Mouse (Mus musculus) neural tube, embryonic 11.5 days (tissue): ENCODE measurements around the gene Glyctk. TPM values are rescaled to one million over a fixed set of nuclear protein-coding genes. Genes with fewer than 3 reads are reported as not detected.
"Not testable (repeated sequence)": the region's sequence is repeated elsewhere in the genome, so short reads cannot be mapped to it uniquely, and the experiment has no call there.

ENCODE experiments used
- ATAC-seq: fragments of 200-750 bp; cut with Nextera tagmentation; 2 replicates; pipeline ENCODE4 v1.8.0; 2017; ENCODE audit warnings: moderate number of reproducible peaks, mild to moderate bottlenecking, moderate TSS enrichment, moderate library complexity; ENCODE audit not compliant: insufficient read depth, low FRiP score, low TSS enrichment
- DNase-seq: peaks from one replicate; pipeline ENCODE4 v3.0.0-alpha.2; 2015; ENCODE audit warnings: low spot score
- H3K27ac ChIP-seq: fragments of 300-500 bp; sonication (generic); 2 replicates; pipeline ENCODE4 v1.5.1; 2014; ENCODE audit warnings: low read depth, mild to moderate bottlenecking, low read length
- H3K27me3 ChIP-seq: fragments of 300-500 bp; sonication (generic); 2 replicates; pipeline ENCODE4 v1.6.1; 2014; ENCODE audit warnings: mild to moderate bottlenecking, low read length, mixed read lengths; ENCODE audit not compliant: control insufficient read depth, insufficient read depth
- H3K36me3 ChIP-seq: fragments of 300-500 bp; sonication (generic); 2 replicates; pipeline ENCODE4 v1.6.1; 2014; ENCODE audit warnings: mild to moderate bottlenecking, low read length, moderate library complexity, mixed read lengths; ENCODE audit not compliant: control insufficient read depth, insufficient read depth
- H3K4me1 ChIP-seq: fragments of 300-500 bp; sonication (generic); 2 replicates; pipeline ENCODE4 v1.6.1; 2014; ENCODE audit warnings: low read length, mixed read lengths; ENCODE audit not compliant: control insufficient read depth, insufficient read depth
- H3K4me2 ChIP-seq: fragments of 300-500 bp; sonication (generic); 2 replicates; pipeline ENCODE4 v1.6.1; 2014; ENCODE audit warnings: low read depth, mild to moderate bottlenecking, moderate library complexity
- H3K4me3 ChIP-seq: fragments of 300-500 bp; sonication (generic); 2 replicates; pipeline ENCODE4 v1.5.1; 2014; ENCODE audit warnings: low read depth, low read length
- H3K9ac ChIP-seq: fragments of 300-500 bp; sonication (generic); 2 replicates; pipeline ENCODE4 v1.6.1; 2014; ENCODE audit warnings: mild to moderate bottlenecking, low read length
- H3K9me3 ChIP-seq: fragments of 300-500 bp; sonication (generic); 2 replicates; pipeline ENCODE4 v1.6.1; 2016; ENCODE audit warnings: low read length; ENCODE audit not compliant: control insufficient read depth
- WGBS: fragments of 180-500 bp; shearing (Covaris S2); extraction: QIAGEN DNeasy Blood & Tissue Kit; methylation state at CpG from one replicate; pipeline ENCODE4 v1.1.7; 2014; 5-methylcytosine and 5-hydroxymethylcytosine counted together
- polyA plus RNA-seq: library from polyadenylated mRNA; unstranded; fragments of >200 nt; fragmentation: Nextera tagmentation; extraction: Ambion mirVana; gene quantifications from 2 replicates; pipeline ENCODE4 v1.2.1, GENCODE M21; 2014

The Glyctk gene
- polyA plus RNA-seq, 1 experiment from 2014 or later, result 3.1 TPM

- peak overlapping the region; percentile 97 for H3K4me3 ChIP-seq
- no peaks in the 10 kb centered on the region for H3K36me3 ChIP-seq
- H3K27ac ChIP-seq, result peak overlapping the region; percentile 96
- DNase-seq (peak; percentile 55), ATAC-seq (peak; percentile 67)
- peak overlapping the region; percentile 98 for H3K9ac ChIP-seq
- WGBS, result under 1% methylated on average over 30 of the region's 30 CpGs
- H3K27me3 ChIP-seq, result no peaks in the 10 kb centered on the region
- H3K4me1 ChIP-seq, result peaks cover 8% of the 10 kb centered on the region
- peak overlapping the region; percentile 78 for H3K4me2 ChIP-seq
- H3K9me3 ChIP-seq, result no peaks in the 10 kb centered on the region
Measured at GRCm38 (mm10) chr9:106171346-106172158, 13.6 kb upstream of the Glyctk start.

GRCm38 (mm10) chr9:106170556-106171345 lies 12.8 kb upstream of the Glyctk start, which contains the start of gene Wdr82:
Gene Wdr82, plus strand, starts transcription at chr9:106170928.
- DNase-seq (peak; percentile 94), ATAC-seq (peak; percentile 87)
- H3K27me3 ChIP-seq, result no peaks in the 10 kb centered on the region
- no peaks in the 10 kb centered on the region for H3K36me3 ChIP-seq
- peak within 1 kb of the TSS; percentile 98 for H3K9ac ChIP-seq
- WGBS, result 0% methylated on average over 78 of the region's 81 CpGs
- H3K4me3 ChIP-seq, result peak within 1 kb of the TSS; percentile 97
- H3K4me2 ChIP-seq, result peak within 1 kb of the TSS; percentile 78
- H3K27ac ChIP-seq, result peak within 1 kb of the TSS; percentile 96
- H3K9me3 ChIP-seq, result no peaks in the 10 kb centered on the region
- H3K4me1 ChIP-seq, result peaks cover 8% of the 10 kb centered on the region

GRCm38 (mm10) chr9:106169917-106170316 lies 12.0 kb upstream of the Glyctk start:
- H3K36me3 ChIP-seq, result no peaks in the 10 kb centered on the region
- H3K27me3 ChIP-seq, result no peaks in the 10 kb centered on the region
- no peaks in the 10 kb centered on the region for H3K9me3 ChIP-seq
- H3K4me3 ChIP-seq, result no peak overlapping the region
- no peak for ATAC-seq
- no peak overlapping the region for H3K9ac ChIP-seq
- WGBS, result 38% methylated on average over 6 of the region's 6 CpGs
- no peak overlapping the region for H3K4me2 ChIP-seq
- H3K4me1 ChIP-seq, result peaks cover 8% of the 10 kb centered on the region
- no peak for DNase-seq
- H3K27ac ChIP-seq, result no peak overlapping the region

- H3K9ac ChIP-seq, H3K4me1 ChIP-seq, ATAC-seq, H3K9me3 ChIP-seq, H3K27ac ChIP-seq, H3K4me3 ChIP-seq, H3K4me2 ChIP-seq, H3K36me3 ChIP-seq, H3K27me3 ChIP-seq, DNase-seq: not testable (repeated sequence)
- WGBS, result 75% methylated on average over 1 of the region's 1 CpGs
Measured at GRCm38 (mm10) chr9:106169006-106169405, 11.1 kb upstream of the Glyctk start.

GRCm38 (mm10) chr9:106167703-106168102 lies 9.8 kb upstream of the Glyctk start:
- no peak overlapping the region for H3K9ac ChIP-seq
- no peaks in the 10 kb centered on the region for H3K36me3 ChIP-seq
- ATAC-seq (no peak), DNase-seq (no peak)
- H3K4me1 ChIP-seq, result peaks cover 3% of the 10 kb centered on the region
- H3K4me3 ChIP-seq, result no peak overlapping the region
- no peak overlapping the region for H3K27ac ChIP-seq
- H3K9me3 ChIP-seq, result no peaks in the 10 kb centered on the region
- H3K27me3 ChIP-seq, result no peaks in the 10 kb centered on the region
- 27% methylated on average over 1 of the region's 1 CpGs for WGBS
- H3K4me2 ChIP-seq, result no peak overlapping the region

- H3K4me1 ChIP-seq, result no peaks in the 10 kb centered on the region
- H3K9me3 ChIP-seq, result no peaks in the 10 kb centered on the region
- no peaks in the 10 kb centered on the region for H3K36me3 ChIP-seq
- no peak overlapping the region for H3K4me2 ChIP-seq
- no peak overlapping the region for H3K9ac ChIP-seq
- ATAC-seq (no peak), DNase-seq (no peak)
- WGBS, result 84% methylated on average over 3 of the region's 3 CpGs
- H3K27ac ChIP-seq, result no peak overlapping the region
- no peaks in the 10 kb centered on the region for H3K27me3 ChIP-seq
- H3K4me3 ChIP-seq, result no peak overlapping the region
Measured at GRCm38 (mm10) chr9:106167241-106167640, 9.3 kb upstream of the Glyctk start.

GRCm38 (mm10) chr9:106166709-106167108 lies 8.8 kb upstream of the Glyctk start:
- Histone ChIP-seq H3K4me2 (no peak overlapping the region), H3K27ac (no peak overlapping the region), H3K36me3 (no peaks in the 10 kb centered on the region), H3K9ac (no peak overlapping the region), H3K4me3 (no peak overlapping the region), H3K4me1 (no peaks in the 10 kb centered on the region), H3K27me3 (no peaks in the 10 kb centered on the region), H3K9me3 (no peaks in the 10 kb centered on the region)
- DNase-seq (no peak), ATAC-seq (no peak)
- 90% methylated on average over 2 of the region's 2 CpGs for WGBS

- H3K27me3 ChIP-seq, result no peaks in the 10 kb centered on the region
- H3K4me1 ChIP-seq, result 0 out of 2 replicates have a peak, but pooled peaks cover 3% of the 10 kb centered on the region
- ATAC-seq (no peak), DNase-seq (no peak)
- H3K4me3 ChIP-seq, result peak overlapping the region; percentile 50
- no peaks in the 10 kb centered on the region for H3K36me3 ChIP-seq
- H3K27ac ChIP-seq, result no peak overlapping the region
- H3K4me2 ChIP-seq, result peak overlapping the region; percentile 54
- peak overlapping the region; percentile 67 for H3K9ac ChIP-seq
- 47% methylated on average over 5 of the region's 5 CpGs for WGBS
- no peaks in the 10 kb centered on the region for H3K9me3 ChIP-seq
Measured at GRCm38 (mm10) chr9:106160426-106160825, 2.5 kb upstream of the Glyctk start.
